Mouse (Mus musculus) heart, adult 2 months (tissue): ENCODE measurements around the gene Gsdma.

Source experiments
- CTCF ChIP-seq: fragments of 200-600 bp; IDR thresholded peaks from 2 replicates; pipeline ENCODE4 v1.8.1; 2022; ENCODE audit warnings: antibody characterized with exemption, mild to moderate bottlenecking, moderate library complexity
- POLR2A ChIP-seq: fragments of 200-500 bp; IDR thresholded peaks from 2 replicates; pipeline ENCODE4 v1.6.1; 2011; ENCODE audit warnings: mild to moderate bottlenecking, low read depth, low read length, control low read depth; ENCODE audit not compliant: insufficient read depth

DNA sequence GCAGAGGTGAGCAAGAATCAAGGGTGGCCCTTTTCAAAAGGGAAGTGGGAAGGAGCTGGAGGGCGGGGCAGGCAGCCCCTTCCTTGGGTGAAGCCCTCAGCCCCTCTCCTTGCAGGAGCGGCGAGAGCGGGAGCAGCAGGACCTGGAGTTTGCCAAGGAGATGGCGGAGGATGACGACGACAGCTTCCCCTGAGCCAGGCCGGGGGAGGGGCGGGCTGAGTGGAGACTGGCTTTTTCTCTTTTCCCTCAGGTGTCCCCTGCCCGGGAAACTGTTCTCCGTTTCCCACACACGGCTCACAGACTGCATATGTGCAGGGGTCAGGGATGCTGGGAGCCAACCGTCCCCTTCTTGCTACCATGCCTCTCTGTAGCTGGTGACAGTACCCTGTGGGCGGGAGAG lies 31.3 kb downstream of the Gsdma start:
- TF ChIP-seq CTCF (no peak), POLR2A (no peak)
